Mouse (Mus musculus) gastrocnemius, adult 18-20 months (tissue): ENCODE data around the gene Thap4. TPM values are rescaled to one million over a fixed set of nuclear protein-coding genes. Genes with fewer than 3 reads are reported as not detected.
"Not testable (repeated sequence)": the region's sequence is repeated elsewhere in the genome, so short reads cannot be mapped to it uniquely, and the experiment has no call there.

Source experiments
- DNase-seq: peaks from one replicate; pipeline ENCODE4 v3.0.0; 2021; ENCODE audit warnings: low spot score
- total RNA-seq, 2 experiments: library from RNA; stranded (reverse); gene quantifications; 2 replicates each; pipeline ENCODE4 v1.2.3; 2021

The Thap4 gene
- total RNA-seq, 2 experiments from 2014 or later, result 77.0 to 87.1 TPM

GRCm38 (mm10) chr1:93691786-93692357, 62.8 kb downstream of the Thap4 start:
- no peak for DNase-seq

- no peak for DNase-seq
Observed at GRCm38 (mm10) chr1:93691106-93691505, 63.6 kb downstream of the Thap4 start.

GRCm38 (mm10) chr1:93689901-93690496, 64.7 kb downstream of the Thap4 start:
- no peak for DNase-seq

DNA sequence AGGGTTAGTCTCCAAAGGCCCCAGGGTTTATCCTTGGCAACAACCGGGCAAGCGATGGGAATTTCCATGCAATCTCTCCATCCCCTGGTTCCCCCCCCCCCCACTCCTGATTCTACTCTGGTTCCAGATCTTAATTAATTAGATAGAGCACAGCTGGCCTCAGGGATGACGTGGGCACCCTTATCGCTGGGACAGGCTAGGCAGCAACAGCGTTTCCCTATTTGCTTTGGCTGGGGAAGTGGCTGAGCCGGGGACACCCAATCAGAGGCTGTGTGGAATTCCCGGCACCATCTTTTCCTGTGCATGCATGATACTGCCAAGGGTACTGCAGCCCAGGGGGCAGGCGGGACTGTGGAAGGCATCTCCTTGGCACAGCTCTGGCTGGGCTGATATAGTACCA, 66.5 kb downstream of the Thap4 start:
- no peak for DNase-seq

- no peak for DNase-seq
Observed at GRCm38 (mm10) chr1:93686961-93687320, 67.7 kb downstream of the Thap4 start.

DNA sequence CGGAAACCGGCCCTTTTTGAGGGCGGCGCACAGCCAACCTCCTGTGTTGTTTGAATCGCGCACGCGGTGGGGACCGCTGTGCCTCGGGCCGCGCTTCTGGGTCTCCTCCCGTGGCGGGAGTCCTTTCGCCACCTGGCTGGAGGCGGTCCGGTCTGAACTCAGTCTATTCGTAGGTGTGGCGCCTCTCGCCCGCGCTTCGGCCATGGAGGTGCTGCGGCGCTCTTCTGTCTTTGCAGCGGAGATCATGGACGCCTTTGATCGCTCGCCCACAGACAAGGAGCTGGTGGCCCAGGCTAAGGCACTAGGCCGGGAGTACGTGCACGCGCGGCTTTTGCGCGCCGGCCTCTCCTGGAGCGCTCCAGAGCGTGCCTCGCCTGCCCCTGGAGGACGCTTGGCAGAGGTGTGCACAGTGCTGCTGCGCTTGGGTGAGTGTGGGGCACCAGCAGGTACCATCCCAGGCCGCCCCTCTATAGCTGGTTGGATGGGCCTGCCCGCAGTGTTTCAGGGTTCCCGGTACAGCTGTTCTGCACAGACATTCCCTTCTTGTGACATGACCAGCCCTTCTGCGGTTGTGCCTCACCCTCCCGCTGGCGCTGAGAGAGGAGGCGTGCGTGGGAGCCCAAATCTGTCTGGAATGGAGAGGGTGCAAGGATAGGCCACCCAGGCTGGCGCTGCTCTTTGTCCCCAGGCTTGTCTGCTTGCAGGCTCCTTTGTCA, 68.3 kb downstream of the Thap4 start:
- peak; percentile 11 for DNase-seq

DNA sequence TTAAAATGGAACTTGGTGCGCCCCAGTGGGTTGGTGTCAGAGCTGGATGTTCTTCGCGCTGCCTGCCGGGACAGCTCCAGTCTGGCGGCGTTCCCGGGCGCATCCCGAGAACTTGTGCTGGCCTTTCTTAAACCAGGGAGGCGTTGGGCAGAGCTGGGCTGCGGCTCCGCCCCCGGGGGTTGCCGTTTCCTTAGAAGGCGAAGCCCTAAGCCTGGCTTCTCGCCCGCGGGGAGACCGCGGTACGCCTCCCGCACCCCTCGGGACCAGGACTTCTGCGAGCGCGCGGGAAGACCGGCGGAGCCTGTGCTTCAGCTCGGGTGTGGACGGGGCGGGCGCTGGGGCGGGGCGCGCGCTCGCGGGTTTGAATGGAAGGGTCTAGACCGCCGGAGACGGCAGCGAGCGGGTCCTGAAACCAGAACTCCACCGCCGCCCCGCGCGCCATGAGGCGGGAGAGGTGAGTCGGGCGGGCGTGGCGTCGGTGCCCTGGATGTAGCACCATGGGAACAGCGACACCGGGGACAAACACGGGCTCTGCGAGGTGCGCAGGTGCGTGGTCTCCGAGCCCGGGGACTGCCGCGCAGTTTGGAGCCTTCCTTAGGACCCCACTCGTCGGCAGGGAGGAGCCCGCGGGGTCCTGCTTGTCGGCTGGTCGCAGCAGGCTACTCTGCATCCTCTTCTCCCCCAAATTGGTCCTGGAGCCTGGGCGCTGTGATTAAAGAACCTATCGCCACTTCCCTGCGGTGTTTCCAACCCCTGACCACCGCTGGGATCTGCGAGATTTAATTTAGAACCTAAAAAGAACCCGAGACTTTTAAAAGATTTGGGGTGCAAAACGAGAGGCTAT, 69.0 kb downstream of the Thap4 start, which contains the start of gene Bok:
TSS of gene Bok (plus strand) at position 260 of the 844 bp plus-strand sequence.
- DNase-seq, result peak; percentile 74

GRCm38 (mm10) chr1:93679889-93680568, 74.6 kb downstream of the Thap4 start:
- DNase-seq, result peak; percentile 38

- DNase-seq, result peak; percentile 39
Observed at GRCm38 (mm10) chr1:93678386-93678785, 76.3 kb downstream of the Thap4 start.

DNA sequence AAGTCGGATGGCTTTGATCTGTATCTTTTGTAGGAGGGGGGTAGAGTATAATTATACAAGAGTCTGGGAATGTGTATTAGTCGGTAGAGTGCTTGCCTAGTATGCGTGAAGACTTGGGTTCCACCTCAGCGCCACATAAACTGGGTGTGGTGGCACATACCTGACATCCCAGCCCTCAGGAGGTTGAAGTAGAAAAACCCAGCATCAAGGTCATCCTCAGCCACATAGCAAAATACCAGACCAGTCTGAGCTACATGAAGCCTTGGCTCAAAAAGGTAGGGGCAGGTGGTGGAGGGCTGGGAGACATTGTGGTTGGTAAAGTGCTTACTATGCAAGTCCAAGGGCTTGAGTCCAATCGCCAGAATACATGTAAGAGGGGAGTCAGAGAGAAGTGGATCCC, 82.0 kb downstream of the Thap4 start:
- DNase-seq, result no peak

DNA sequence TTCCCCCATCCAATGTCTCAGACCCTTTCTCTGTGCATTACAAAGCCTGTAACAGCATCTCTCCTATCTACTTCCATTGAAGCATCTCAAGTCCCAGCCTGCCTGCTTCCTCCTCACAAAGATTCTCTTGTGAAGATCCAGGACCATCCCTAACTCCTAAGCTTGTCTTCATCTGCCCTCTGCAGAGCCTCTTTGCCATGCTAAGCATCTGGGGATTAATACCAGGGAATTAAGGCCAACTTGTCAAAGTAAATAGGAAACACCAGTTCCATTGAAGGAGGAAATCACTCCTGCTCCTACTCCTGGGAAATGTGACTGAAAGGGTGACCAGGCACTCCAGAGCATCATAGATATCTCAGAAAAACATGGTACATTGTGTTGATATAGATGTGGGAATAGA, 84.7 kb downstream of the Thap4 start:
- DNase-seq, result no peak

- peak; percentile 72 for DNase-seq
Observed at GRCm38 (mm10) chr1:93668791-93669548, 85.7 kb downstream of the Thap4 start.

- no peak for DNase-seq
Observed at GRCm38 (mm10) chr1:93667760-93668400, 86.8 kb downstream of the Thap4 start.

DNA sequence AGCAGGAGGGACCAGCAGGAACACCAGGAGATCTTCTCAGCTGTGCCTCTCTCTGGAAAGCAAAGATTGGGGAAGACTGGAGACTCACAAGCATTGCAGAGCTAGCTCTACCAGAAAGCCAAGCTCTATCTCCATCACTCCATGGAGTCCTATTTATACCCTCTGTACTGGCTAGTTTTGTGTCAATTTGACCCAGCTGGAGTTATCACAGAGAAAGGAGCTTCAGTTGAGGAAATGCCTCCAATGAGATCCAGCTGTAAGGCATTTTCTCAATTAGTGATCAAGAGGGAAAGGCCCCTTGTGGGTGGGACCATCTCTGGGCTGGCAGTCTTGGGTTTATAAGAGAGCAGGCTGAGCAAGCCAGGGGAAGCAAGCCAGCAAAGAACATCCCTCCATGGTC, 96.1 kb downstream of the Thap4 start, which contains the start of gene Stk25:
TSS of gene Stk25 (minus strand) at position 101 of the 400 bp plus-strand sequence.
- DNase-seq, result not testable (repeated sequence)

DNA sequence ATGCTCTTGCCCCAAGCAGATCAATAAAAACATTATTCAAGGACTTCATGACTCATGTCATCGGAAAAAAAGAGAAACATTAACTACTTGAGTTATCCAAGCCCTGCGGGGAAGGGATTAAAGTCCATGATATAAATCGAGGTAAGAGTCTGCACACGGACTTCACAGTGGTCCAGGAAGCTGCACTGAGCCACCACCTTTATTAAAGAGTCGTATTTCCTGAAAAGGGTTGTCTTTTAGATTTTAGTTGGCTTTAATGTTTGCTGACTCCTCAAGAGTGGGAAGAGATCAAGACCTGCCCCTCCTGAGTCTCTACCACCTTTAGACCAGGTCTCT, 97.7 kb downstream of the Thap4 start:
- DNase-seq, result no peak

DNA sequence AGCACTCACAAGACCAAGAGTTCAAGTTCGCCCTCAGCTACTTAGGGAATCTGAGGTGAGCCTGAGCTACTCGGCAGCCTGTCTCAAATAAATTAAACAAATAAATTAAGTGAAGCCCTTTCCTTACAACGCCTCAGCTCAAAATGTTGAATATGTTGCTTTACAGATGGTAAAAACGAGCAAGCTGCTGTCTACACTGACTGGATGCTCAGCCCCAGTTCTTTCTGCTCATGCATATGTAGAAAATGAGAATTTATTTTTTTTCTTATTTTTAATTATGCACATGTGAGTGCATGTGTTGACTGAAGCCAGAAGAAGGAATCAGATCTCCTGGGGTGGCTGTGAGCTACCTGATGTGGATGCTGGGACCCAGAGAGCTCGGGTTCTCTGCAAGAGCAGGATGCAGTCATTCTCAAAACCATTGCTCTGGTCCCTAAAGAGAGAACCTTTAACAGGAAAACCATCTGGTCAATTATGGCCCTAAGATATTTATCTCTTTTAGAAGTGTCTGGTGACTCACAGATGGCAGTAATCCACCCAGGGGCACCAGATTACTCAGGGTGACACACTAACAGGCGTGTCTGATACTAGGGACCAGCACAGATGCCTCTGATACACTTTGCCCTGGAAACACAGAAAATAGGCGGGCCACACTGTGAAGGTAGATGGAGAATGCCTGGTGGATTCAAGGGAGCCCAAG, 98.2 kb downstream of the Thap4 start:
- no peak for DNase-seq

DNA sequence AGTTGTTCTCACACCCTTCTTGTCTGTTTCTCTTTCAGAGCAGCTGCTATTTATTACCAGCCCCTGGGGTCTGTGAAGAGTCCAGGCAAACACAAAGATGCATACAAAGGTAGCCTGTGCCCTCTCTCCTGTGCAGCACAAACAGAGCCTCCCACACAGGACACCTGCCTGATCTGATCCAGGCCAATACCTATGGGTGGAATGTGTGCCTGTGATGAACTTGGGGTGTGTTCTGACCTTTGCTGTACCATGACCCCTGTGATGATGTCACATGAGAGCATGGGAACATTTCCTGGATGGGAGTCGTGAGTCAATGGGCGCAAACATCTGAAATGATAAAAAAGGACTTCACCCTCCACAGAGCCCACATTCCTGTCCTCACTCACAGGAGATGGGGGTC, 99.9 kb downstream of the Thap4 start:
- no peak for DNase-seq

DNA sequence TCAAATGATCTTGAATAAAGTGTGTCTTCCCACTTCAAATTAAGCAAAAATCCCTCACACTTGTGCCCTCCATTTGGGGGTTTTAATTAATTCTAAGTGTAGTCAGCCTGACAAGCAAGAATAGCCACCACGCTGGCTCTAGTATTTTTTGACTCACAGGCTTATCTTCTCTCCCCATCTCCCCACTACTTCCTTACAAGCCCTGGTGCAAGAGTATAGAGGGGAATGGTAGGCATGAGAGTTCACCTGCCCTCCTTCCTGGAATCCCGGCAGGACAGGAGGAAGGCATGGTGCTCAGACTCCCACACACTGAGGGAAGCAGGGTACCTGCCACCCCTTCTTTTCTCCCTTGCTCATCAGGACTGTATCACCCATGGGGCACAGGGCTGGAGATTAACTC, 100.4 kb downstream of the Thap4 start:
- no peak for DNase-seq
